Mouse (Mus musculus): ENCODE results near the gene Plekhd1. TPM values are rescaled to one million over a fixed set of nuclear protein-coding genes. Genes with fewer than 3 reads are reported as not detected.

Plekhd1 gene
- total and polyA plus RNA-seq, 3 experiments: 0.04 TPM; not detected in 2

GRCm38 (mm10) chr12:80654659-80655025, 37.7 kb upstream of the Plekhd1 start:
- H3K9me3 ChIP-seq (replicated peaks; ENCODE audit: insufficient read depth, low read length): no peaks in the 10 kb centered on the region
- peaks cover 0 to 2% of the 10 kb centered on the region in 2 experiments; a peak in 1 of 4 replicates for H3K4me1 ChIP-seq (ENCODE audit: control insufficient read depth in 1 of 2, insufficient read depth in 2 of 2, low read length in 2 of 2)
- no peak for TF ChIP-seq MAZ (IDR thresholded peaks at IDR 0.05; ENCODE audit: low read depth, low read length)
- no peak for TF ChIP-seq ELF1 (IDR thresholded peaks at IDR 0.05; ENCODE audit: low read depth, low read length)
- no peak for TF ChIP-seq MEF2A (IDR thresholded peaks at IDR 0.05; ENCODE audit: extremely low read depth, insufficient replicate concordance, low read depth, low read length, poor library complexity, severe bottlenecking)
- no peak for TF ChIP-seq NRF1 (IDR thresholded peaks at IDR 0.05; ENCODE audit: insufficient read depth, low read depth, low read length, poor library complexity, severe bottlenecking)
- TF ChIP-seq KAT2A (conservative IDR thresholded peaks at IDR 0.05; ENCODE audit: low read depth, low read length): no peak
- TF ChIP-seq EP300 (IDR thresholded peaks at IDR 0.05; ENCODE audit: low read depth in 1 of 2, low read length in 2 of 2): no peak
- no peaks in the 10 kb centered on the region for H3K27me3 ChIP-seq (ENCODE audit: control insufficient read depth in 1 of 2, insufficient read depth in 2 of 2, low read length in 2 of 2)
- DNase-seq (ENCODE audit: low read depth, low spot score): no peak
- H3K9ac ChIP-seq (ENCODE audit: control insufficient read depth, low read depth, low read length, poor library complexity, severe bottlenecking): no peak overlapping the region
- H3K27ac ChIP-seq (ENCODE audit: control insufficient read depth, low read depth, low read length): no peak overlapping the region
- no peak overlapping the region for H3K4me3 ChIP-seq (ENCODE audit: control insufficient read depth in 1 of 2, insufficient read depth in 1 of 2, low read depth in 2 of 2, low read length in 2 of 2)
- peaks cover 0 to 2% of the 10 kb centered on the region in 2 experiments; a peak in 1 of 4 replicates for H3K36me3 ChIP-seq (ENCODE audit: control insufficient read depth in 1 of 2, insufficient read depth in 2 of 2, low read length in 2 of 2)
- H3K79me2 ChIP-seq (ENCODE audit: control insufficient read depth, insufficient read depth, low read length, poor library complexity): peaks cover 11% of the 10 kb centered on the region

- Histone ChIP-seq H3K27me3 (ENCODE audit: control insufficient read depth in 1 of 2, insufficient read depth in 2 of 2, low read length in 2 of 2) (no peaks in the 10 kb centered on the region), H3K27ac (ENCODE audit: control insufficient read depth, low read depth, low read length) (no peak overlapping the region), H3K4me1 (ENCODE audit: control insufficient read depth in 1 of 2, insufficient read depth in 2 of 2, low read length in 2 of 2) (no peaks in the 10 kb centered on the region), H3K36me3 (ENCODE audit: control insufficient read depth in 1 of 2, insufficient read depth in 2 of 2, low read length in 2 of 2) (peaks cover 0 to 2% of the 10 kb centered on the region in 2 experiments; a peak in 1 of 4 replicates), H3K9me3 (replicated peaks; ENCODE audit: insufficient read depth, low read length) (no peaks in the 10 kb centered on the region), H3K79me2 (ENCODE audit: control insufficient read depth, insufficient read depth, low read length, poor library complexity) (peaks cover 7% of the 10 kb centered on the region), H3K9ac (ENCODE audit: control insufficient read depth, low read depth, low read length, poor library complexity, severe bottlenecking) (no peak overlapping the region), H3K4me3 (ENCODE audit: control insufficient read depth in 1 of 2, insufficient read depth in 1 of 2, low read depth in 2 of 2, low read length in 2 of 2) (no peak overlapping the region)
- no peak for DNase-seq (ENCODE audit: low read depth, low spot score)
- TF ChIP-seq MYC (IDR thresholded peaks at IDR 0.05; ENCODE audit: low read depth, low read length) (no peak), JUND (IDR thresholded peaks at IDR 0.05; ENCODE audit: low read depth, low read length) (no peak), NELFE (IDR thresholded peaks at IDR 0.05; ENCODE audit: low read depth, low read length) (no peak), TAL1 (IDR thresholded peaks at IDR 0.05; ENCODE audit: low read length) (no peak), RAD21 (IDR thresholded peaks at IDR 0.05; ENCODE audit: low read depth, low read length) (no peak), SIN3A (IDR thresholded peaks at IDR 0.05; ENCODE audit: low read length) (no peak), ZNF384 (IDR thresholded peaks at IDR 0.05; ENCODE audit: low read depth, low read length) (no peak), ZKSCAN1 (IDR thresholded peaks at IDR 0.05; ENCODE audit: low read depth, low read length) (no peak), ETS1 (IDR thresholded peaks at IDR 0.05; ENCODE audit: low read depth, low read length) (no peak), CTCF (IDR thresholded peaks at IDR 0.05 in 2 of 3, conservative IDR thresholded peaks at IDR 0.05 in 1 of 3; ENCODE audit: control insufficient read depth in 1 of 3, insufficient read depth in 1 of 3, low read depth in 2 of 3, low read length in 3 of 3, poor library complexity in 1 of 3, severe bottlenecking in 1 of 3) (no peak), BHLHE40 (IDR thresholded peaks at IDR 0.05; ENCODE audit: borderline replicate concordance, low read depth, low read length) (no peak), SMC3 (IDR thresholded peaks at IDR 0.05; ENCODE audit: low read depth, low read length) (no peak), ZC3H11A (IDR thresholded peaks at IDR 0.05; ENCODE audit: low read depth, low read length) (no peak), EP300 (IDR thresholded peaks at IDR 0.05; ENCODE audit: low read depth in 1 of 2, low read length in 2 of 2) (no peak), ELF1 (IDR thresholded peaks at IDR 0.05; ENCODE audit: low read depth, low read length) (no peak), MYB (IDR thresholded peaks at IDR 0.05; ENCODE audit: low read depth, low read length) (no peak), USF1 (IDR thresholded peaks at IDR 0.05; ENCODE audit: low read depth, low read length) (no peak), ZMIZ1 (IDR thresholded peaks at IDR 0.05; ENCODE audit: low read depth, low read length) (no peak), POLR2A (IDR thresholded peaks at IDR 0.05; ENCODE audit: control insufficient read depth in 1 of 2, insufficient read depth in 1 of 2, low read depth in 1 of 2, low read length in 2 of 2, poor library complexity in 1 of 2) (no peak)
Observed at GRCm38 (mm10) chr12:80658661-80659060, 33.7 kb upstream of the Plekhd1 start.
